Mouse (Mus musculus) cerebellum, adult 9-11 months (tissue): ENCODE results near the gene Tnfrsf1b.

Experiments used
- DNase-seq: peaks from one replicate; pipeline ENCODE4 v3.0.0; 2022

Tnfrsf1b gene

DNA sequence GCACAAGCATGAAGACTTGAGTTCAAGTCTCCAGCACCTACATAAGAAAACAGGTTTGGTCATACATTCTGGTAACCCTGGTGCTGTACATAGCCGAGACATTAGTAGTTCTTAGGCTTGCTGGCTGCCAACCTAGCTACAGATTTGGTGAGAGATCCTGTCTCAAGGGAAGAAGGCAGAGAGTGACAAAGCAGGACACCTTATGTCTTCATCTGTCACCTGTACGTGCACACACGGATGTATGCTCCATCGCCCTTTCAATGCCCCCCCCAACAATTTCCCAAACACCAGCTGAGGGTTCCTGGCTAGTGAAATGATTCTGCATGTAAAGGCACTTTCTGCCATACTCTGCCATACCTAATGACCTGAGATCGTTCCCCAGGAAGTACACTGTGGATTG, 9.5 kb upstream of the Tnfrsf1b start:
- no peak for DNase-seq

DNA sequence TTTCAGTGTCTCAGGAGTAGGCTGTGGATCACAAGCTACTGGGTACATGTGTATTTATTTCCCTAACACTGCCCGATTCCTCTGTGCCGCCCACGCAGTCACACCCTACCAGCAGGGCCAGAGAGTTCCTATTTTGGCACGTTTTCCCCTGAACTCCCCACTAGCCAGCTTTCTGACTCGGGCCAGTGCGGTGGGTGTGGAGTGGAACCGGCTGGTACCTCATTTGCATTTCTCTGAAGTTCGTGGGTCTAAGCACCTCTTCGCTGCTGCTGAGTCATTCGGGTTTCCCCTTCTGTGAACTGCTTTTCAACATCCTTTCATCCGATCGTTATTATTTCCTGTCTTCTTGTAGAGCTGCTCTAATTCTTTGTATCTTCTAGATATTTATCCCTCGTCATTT, 7.7 kb upstream of the Tnfrsf1b start:
- no peak for DNase-seq

DNA sequence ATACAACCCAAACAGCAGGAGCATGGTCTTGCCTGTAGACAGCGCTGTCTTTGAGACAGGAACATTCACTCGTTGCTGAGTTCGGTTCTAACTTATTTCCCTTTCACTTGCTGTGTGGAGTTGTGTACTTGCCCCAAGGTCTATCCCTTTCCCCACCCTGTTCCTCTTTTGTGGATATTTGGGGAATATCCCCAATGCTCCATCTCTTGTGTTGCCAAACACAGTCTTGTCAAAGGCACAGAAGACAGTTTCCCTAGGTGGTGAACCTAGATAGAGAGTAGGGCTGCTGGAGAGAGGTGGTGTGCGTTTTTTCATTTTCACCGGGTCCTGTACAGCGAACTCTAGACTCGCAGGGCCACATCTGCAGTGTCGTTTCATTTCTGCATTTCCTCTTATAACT, 5.9 kb upstream of the Tnfrsf1b start:
- DNase-seq: no peak

DNA sequence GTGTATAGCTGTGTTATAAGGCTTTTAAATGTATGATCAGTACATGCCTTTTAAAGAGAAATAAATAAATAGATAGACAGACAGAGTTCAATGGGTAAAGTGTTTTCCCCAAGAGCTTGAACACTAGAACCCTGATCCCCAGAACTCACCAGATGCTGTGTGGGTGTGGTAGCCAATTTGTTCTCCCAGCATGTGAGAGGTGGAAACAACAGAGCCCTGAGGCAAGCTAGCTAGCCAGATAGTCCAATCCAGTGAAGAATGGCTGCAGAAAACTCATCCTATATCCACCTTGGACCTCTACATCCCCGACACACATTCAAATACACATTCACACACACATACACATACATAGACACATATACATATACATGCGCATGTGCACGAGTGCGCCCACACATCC, 4.9 kb upstream of the Tnfrsf1b start:
- no peak for DNase-seq

DNA sequence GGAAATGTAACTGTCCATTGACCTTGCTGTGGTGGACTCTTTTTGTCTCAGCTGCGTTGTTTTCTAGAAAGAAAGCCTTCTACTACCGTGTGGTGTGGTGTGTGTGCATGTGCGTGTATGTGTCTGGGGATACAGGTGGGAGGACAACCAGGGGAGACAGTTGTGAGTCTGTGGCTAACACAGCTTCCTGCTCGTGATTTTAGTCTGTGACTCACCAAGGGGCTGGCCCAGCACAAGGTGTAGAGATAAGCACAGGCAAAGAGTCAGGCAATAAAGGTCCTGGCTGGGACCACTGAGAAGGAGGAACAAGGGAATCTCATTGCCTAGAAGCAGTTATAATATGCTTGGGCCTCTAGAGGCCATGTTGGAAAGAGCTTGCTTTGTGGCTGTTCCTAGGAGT, 3.3 kb upstream of the Tnfrsf1b start:
- DNase-seq: no peak

DNA sequence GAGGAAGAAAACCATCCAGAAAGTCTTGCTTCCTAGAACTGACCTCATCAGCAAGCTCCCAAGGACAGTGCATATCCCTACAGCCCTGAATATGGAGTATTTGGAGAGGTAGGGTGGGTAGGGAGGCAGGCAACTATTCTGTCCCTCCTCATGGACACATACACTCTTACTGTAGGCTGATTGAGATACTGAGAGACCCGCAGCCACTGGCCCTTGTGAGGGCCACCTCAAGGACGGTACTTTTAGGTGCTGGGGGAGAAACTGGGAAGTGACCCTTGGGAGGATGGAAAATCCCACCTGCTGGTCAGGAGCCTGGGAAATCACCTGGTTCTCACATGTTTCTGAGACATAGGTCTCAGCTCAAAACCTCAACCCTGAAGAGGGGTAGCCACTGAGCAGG, 886 bp upstream of the Tnfrsf1b start:
- no peak for DNase-seq

DNA sequence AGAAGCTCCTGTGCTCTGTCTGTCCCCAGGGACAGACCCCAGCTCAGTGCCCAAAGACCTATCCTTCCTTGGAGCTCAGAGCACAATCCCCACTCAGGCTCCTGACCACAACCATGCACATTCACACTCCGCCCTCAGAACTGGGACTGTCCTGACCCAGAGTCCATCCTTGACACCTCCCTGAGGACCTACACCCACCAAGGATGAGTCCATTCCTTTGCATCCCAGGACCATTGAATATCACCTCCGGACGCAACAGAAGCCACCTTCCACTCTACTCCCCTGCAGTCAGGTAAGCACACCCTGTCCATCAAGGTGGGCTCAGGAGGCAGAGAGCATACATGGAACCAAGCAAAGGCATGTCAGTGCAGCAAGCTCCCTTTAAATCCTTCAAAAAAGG, 1.1 kb downstream of the Tnfrsf1b start:
- no peak for DNase-seq

DNA sequence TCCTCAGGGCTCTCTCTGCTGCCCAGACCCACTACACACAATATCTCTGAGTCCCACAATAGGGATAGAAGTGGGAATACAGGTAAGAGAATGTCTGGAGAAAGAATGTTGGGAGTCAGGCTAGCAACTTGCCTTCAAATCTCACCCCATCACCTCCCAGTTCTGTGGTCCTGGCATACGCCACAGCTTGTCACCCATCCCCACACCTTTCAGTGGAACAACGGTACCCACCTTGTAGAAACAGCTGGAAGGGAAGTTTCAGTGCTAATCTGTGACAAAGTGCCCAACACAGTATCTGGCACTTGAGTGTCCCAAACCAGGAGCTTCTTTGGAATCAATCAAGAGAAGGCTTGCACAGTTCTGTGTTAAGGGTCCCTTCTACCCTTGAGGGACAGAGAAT, 2.0 kb downstream of the Tnfrsf1b start:
- no peak for DNase-seq

DNA sequence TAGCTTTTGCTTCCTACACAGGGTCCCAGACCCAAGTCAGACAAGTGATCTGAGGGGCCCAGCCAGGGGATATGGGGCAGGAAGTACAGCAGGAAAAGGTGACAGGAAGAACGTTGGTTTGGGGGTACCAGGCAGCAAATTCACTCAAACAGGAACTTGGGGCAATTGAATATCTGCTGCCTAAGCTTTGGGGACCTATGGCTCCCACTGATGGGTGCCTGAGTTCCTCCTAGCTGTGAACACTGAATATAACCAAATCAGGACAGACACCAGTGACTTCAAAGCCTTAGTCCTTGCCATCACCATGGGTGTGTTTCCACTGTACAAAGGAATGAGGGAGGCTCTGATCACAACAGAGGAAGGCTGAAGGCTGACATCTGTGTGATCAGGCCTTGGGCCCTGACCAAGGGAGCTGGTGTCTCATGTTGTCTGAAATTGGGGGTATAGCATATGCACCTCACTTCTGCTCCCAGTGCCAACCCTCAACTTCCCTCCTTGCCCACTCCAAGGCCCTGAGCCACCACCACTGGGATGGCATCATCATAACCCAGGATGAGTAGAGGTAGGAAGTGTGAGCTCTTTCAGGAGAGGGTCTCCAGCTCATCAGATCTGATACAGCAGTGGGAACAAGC, 3.8 kb downstream of the Tnfrsf1b start:
- DNase-seq: no peak

DNA sequence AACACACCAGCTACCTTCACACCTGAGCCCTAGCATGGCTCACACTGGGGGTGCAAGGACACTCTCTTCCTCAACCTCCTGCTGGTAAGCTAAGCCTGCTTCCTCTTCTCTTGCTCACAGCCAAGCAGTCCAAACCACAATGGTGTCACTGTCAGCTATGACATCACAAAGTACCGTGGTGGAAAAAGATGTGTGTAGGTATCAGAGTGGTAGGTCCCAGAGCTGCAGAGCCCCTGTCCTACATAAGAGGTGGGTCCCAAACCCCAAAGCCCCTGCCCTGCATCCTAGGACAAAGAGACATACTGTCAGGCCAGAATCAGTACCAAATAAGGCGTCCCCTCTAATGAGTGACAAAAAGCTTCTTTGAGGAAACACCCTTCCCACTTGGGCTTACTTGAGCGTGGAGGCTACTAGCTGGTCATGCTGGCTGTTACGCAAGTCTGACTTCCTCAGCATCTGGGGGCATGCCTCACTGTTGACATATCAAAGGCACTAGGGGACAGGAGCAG, 5.9 kb downstream of the Tnfrsf1b start:
- no peak for DNase-seq

DNA sequence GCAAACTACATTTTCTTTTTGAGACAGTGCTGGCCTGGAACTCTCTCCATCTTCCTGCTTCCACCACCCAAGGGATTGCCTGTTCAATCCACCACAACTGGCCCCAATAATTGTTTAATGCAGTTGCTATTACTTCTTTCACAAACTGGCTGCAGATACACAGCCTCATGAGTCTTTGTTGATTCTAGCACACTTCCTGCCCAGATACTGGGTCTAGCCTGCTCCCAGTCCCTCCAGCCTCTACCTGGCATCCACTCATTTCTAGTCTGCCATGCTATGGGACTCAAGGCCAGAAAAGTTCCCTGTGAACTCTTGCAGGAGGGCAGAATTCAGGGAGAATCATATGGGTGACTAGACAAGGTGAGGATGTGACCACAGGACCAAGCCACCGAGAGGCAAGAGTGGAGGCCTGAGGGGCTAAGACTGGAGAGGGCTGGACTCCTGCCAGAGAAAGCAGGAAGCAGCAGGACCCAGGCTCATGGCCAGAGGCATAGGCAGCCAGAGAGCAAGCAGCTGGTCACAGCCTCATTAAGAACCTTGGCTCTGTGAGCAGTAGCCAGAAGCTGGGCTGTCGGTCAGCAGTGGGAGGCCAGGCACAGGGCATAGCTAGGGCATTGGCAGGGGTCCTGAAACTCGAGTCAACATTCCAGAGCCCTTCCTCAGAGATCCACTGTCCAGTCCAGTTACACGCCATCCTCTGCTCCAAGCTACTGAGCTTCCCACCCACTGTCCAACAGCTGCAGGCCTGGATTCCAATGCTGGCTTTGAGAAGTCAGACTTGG, 7.4 kb downstream of the Tnfrsf1b start:
- DNase-seq: peak; percentile 10

DNA sequence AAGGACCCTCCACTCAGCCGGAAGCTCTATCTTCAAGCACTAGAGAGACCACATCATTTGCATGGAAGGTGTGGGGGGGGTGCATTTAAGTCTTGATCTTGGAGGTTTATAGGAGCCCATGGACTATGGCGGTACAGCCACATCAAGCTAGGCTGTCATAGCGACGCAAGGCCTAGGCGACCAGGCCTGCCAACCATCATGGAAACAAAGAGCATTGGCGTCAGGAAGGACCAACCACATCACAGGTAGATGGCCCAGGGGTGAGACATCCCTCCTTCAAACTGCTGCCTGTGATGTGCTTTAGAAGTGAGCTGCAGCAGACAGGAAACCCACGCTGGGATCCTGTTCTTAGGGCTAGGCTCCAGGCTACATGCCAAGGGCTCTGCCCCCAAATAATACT, 10.6 kb downstream of the Tnfrsf1b start:
- DNase-seq: no peak

DNA sequence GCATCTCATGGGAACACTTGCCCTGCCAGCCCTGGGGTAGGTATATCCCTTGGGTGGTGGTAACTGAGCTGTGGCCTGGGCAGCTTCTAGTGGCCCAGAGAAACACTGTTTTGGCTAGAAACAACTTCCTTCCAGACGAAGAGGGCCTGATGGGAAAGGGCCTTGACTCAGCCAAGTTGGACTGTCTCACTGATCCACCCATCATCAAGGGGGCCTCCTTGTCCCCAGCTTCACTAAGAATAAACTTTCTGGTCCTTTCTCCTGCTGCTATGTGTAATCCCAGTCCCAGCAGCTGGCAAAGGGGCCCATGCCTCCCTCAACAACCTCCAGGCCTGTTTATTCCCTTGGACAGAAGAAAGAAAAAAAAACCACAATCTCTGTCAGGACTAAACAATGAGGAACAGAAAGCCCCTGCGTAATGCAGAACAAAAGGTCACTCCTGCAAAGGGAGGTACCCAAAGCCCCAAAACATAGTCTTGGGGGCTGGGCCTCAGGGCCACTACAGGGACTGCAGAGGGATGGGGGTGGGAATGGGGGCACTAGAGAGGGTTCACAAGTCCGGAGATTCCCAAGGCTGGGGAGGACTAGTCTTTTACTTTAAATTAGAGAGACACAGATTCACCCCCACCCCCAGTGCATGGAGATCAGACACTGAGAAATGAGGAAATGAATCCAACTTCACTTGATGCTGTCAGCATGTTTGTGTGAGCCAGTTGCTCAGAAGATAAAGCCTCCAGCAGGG, 13.0 kb downstream of the Tnfrsf1b start:
- no peak for DNase-seq

DNA sequence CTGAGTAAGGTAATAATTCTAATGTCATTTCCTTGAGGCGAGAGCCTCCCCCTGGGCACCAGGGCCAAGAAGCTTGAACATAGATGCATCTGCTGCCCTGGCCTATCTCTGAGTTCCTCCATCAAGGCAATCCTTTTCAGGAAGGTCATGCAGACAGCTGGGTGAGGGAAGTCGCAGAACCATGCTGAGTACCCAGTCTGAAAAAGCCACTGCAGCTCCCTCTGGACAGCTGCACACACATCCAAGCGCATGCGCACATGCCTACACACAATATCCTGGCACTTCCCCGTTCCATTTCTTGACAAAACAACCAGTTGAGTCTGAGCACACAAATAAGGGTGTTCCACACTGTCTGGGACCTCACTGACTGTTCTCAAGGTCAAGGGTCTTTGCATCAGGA, 14.9 kb downstream of the Tnfrsf1b start:
- no peak for DNase-seq

DNA sequence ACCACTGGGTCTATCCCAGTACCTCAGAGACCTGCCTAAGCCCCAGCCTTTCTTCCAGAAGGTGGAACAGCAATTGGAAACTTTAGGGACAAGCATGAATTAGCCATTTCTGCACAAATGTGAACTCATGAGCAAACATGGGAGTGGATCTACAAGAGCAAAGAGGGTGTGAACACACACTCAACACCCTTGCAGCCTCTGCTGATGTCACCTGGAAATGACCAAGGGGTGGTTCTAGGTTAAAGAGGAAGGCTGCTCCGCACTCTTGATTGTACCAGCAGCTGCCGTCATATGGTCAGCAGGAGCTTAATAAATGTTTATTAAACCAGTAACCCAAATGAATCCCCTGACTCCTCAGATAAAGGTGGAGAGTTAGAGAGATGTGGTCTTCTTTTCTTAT, 16.0 kb downstream of the Tnfrsf1b start:
- DNase-seq: no peak

DNA sequence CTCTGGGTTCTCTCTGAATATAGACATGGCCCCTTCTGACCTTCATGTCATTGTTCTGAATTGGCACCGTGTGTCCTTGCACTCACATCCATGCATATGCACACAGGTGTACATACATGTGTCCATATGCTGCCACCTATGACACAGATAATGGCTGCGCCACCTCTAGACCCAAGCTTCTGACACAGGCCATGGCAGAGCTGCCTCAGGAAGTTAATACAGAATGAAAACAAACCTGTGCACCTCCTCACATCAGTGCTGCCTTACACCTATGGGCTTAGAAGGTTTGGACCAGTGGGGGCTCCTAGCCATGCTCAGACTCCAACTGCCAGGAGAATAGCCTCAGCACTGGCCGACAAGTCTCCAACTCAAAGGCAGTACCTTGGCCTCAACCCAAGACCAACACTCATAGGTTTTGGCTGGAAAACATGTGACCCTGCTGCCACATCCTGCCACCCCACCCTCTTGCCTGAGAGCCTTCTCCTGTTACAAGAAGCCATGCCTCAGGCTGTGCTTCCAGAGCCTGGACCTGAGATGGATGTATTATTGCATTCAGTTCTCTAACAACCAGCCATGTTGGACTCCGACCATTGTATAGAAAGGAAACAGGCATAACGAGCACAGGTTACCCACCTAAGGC, 17.0 kb downstream of the Tnfrsf1b start:
- DNase-seq: no peak

DNA sequence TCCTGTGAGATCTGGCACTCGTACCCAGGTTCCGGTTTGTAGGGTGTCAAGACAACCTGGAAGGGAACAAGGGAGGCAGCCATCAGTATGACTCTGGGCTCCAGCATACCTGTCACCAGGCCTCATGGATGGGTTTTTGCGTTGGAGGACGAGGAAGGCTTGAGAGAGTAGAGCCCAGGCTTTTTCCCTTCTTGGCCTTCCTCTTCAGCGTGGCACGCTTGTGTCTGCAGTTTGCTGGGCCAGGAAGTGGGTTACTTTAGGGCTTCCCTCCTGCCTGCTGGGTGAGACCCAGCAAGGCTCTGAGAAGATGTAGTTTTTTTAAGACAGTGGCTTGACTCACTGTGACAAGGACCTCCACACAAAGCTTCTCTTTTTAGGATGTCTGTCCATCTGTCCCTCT, 17.6 kb downstream of the Tnfrsf1b start:
- no peak for DNase-seq

DNA sequence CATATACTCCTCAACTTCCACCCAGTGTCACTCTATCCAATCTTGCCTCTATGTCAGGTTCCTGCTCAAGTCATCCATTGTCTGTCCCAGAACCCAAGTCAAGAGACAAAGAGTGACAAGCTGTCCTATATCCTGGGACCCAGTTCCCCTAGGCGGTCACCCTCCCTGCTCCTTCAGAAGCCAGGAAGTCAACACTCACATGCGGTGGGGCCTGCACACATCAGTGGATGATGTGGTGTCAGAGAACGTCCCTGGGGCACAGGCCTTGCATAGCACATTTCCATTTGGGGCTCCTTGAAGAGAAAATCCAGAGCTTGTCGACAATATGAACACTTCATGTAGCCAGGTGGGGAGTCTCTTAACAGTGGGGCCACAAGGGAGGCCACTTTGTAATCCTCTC, 22.1 kb downstream of the Tnfrsf1b start:
- no peak for DNase-seq

DNA sequence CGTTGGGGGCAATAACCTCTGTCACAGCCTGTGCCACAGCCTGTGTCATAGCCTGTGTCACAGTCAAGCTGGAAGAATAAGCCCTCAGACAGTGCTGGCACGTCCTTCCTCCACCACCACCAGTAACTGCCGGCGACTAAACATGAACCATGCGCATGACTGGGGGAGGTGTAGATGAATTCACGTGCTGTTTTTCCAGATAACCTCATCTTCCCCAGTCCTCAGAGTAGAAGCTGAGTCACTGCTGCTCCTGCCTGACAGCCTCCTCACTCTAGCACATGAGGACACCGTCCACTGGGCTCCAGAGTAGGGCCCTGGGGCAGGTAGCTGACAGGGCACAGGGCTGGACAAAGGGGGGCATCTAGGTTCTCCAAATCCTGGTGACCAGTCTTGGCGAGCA, 24.6 kb downstream of the Tnfrsf1b start:
- DNase-seq: no peak

DNA sequence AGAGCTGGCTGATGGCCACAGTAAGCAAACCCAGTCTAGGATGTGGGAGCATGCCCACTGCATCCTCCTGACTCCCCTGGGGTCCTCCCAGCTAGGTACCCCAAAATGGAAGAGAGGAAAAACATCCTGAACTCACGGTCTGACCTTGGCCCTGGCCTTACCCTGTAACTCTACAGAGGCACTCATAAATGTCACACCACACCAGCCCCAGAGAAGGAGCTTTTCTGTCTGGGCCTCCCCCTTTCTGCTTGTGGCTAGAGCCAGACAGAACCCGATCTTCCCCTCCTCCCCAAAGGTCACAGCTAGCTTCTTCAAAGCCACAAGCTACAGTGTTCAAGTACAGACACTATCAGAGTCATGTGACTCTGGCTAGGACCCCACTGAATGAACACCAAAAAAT, 25.3 kb downstream of the Tnfrsf1b start:
- DNase-seq: no peak

DNA sequence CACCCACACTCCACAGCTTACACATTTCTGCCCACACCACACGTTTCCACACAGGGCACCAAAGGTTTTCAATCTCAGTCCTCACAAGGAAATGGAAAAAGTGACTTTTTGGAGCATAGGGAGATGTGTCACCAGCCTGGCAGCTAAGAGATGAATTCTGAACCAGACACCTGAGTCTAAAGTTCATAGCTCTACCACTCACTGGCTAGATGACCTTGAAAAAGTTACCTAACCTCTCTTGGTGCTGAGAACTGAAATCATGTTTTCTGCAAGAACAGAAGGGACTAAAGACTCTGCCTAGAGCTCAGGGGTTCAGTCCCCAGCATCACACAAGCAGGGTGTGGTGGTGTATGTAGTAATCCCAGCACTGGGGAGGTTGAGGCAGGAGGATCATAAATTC, 26.7 kb downstream of the Tnfrsf1b start:
- DNase-seq: no peak

DNA sequence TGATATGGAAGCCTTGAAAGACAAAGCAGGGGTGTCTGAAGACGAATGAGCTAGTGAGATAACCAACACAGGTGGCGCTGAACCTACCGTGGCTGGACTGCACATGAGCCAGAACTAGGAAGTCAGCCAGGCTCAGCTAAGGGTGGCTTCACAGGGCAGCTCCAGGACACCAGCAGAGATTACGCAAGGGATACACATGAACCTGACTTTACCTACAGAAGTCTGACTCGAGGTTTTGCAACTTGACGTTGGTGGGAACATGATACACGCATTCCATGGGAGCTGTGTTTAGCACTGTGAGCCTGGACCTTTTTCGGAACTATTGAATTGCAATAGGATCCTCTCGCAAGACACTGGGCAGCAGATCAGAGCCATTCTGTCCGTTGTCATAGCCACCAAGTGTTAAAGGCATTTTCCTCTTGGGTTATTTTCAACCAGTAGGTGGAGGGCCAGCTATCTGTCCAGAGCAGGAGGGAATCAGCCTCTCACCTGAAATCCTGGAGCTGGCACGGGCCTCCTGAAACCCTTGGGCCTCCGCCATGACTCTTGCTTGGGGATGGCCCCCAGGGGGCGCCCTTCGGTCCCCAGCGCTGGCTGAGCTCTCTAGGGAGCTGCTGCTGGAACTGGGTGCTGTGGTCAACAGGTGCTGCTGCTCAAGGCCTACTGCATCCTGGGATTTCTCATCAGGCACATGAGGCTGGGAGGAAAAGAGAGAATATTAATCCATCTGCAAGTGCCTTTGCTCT, 27.3 kb downstream of the Tnfrsf1b start:
- no peak for DNase-seq

DNA sequence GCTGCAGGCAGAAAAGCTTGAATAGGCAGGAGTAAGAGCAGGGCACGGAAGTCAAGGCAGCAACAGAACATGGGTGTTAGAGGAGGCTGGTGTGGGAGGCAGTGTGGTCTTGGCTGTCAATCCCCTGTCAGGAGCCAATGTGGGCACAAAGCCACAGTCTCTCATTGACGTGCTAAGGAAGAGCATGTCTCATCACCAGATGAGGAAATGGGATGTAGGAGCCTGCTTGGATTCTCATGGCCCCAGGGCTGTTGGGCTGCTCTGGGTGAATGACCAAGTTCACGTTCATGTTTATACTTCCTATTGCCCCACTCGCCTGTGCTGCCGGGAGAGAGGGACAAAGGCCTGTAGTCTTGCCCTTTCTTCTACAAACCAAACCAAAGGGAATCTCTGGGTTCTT, 28.8 kb downstream of the Tnfrsf1b start:
- no peak for DNase-seq
